Mouse (Mus musculus): ENCODE results near the gene Zxdc. TPM values are rescaled to one million over a fixed set of nuclear protein-coding genes. Genes with fewer than 3 reads are reported as not detected.

Gene Zxdc
- total RNA-seq, 2 experiments from 2014 or later, result 28.5 to 31.5 TPM

DNA sequence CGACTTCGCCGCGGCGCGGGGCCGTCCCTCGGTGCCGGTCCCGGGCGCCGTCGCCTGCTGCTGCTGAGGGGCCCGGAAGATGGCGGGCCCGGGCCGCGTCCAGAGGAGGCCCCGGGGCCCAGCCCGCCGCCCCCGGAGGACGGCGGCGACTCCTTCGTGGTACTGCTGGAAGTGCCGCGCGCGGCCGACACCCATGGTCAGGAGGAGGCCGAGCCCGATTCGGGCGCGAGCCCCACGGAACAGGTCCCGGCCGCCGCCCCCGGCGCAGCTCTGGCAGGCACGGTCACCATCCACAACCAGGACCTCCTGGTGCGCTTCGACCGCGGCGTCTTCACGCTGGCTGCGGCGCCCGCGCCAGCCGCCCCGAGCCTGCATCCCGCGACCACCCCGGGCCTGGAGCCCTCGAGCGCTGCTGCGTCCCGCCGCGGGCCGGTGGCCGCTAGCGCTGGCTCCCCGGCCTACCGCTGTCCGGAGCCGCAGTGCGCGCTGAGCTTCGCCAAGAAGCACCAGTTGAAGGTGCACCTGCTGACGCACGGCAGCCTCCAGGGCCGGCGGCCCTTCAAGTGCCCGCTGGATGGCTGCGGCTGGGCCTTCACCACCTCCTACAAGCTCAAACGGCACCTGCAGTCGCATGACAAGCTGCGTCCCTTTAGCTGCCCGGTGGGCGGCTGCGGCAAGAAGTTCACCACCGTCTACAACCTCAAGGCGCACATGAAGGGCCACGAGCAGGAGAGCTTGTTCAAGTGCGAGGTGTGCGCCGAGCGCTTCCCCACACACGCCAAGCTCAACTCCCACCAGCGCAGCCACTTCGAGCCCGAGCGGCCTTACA, 647 bp downstream of the Zxdc start:
- peak; percentile 19 to 36 for DNase-seq (ENCODE audit: extremely low spot score in 1 of 2, low spot score in 1 of 2)

DNA sequence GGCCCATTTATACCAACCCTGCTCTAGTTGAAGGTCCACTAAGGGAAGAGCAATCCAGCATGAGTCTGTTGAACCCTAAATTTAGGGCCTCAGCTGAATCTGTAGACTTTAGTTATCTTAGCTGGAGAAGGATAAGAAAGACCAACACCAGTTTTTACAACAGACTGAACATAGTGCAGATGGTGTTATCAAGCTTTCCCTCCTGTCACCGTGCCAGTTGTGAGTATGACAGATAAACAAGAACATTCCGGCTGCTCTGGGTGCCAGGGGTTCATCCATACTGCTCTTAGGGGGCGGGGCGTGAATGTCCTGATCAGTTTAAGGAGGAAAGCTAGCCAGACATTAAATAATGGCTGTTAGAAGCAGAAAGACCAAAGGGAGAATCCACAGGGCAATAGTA, 5.4 kb downstream of the Zxdc start:
- DNase-seq (ENCODE audit: extremely low spot score in 1 of 2, low spot score in 1 of 2), result peak in 1 of 2 experiments; percentile 27

DNA sequence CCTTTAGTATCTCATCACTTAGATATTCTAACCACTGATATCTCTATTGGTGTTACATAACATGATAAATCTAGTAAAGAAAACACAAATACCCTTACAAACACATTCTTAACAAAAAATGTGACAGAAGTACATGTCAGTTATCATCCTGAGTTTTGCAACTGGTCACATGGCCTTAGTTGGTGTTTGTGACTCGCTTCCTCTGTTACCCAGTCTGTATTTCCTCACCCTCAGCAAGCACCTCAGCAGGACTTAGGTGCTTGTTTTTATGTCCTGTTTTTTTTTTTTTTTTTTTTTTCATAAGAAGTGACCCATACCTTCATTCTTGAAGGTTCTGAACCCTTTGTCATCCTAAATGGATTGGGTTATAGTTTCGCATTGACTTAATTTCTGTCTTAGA, 8.4 kb downstream of the Zxdc start:
- no peak for DNase-seq (ENCODE audit: extremely low spot score in 1 of 2, low spot score in 1 of 2)

DNA sequence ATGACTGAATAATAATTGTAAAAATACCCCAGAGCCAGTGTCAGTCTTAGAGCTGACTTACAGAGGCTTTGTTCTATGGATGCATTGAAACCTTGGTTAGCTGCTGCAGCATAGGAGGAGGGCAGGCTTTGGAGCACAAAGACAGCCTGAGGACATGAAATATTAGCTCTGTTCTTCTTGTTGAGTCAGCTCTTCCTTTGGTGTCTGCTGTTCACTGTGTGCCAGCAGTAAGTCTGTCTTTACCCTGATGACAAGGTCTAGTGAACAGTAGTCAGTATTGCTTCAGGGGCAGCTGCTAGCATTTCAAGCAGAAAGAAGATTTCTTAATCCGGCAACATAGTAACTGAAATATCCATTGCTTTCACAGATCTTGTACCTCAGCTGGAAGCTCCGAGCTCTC, 12.2 kb downstream of the Zxdc start:
- no peak for DNase-seq (ENCODE audit: extremely low spot score in 1 of 2, low spot score in 1 of 2)

DNA sequence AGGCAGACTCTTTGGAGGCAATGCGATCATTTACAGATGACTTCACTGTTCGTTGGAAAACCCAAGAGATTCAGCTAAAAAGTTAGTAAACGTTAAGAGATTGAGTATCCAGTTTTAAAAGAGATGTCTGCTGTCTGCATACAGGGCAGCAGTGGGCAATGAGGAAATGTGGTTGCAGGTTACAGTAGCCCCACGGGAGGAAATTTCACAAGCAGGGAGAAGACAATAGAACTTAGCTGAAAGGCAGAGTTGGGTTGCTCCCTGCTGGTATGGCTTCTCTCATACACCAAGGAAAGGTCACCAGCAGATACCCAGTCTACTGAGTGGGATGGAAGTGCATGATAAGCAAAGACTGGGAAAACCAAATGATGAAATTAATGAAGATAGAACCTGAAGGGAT, 21.3 kb downstream of the Zxdc start:
- no peak for DNase-seq (ENCODE audit: extremely low spot score in 1 of 2, low spot score in 1 of 2)

DNA sequence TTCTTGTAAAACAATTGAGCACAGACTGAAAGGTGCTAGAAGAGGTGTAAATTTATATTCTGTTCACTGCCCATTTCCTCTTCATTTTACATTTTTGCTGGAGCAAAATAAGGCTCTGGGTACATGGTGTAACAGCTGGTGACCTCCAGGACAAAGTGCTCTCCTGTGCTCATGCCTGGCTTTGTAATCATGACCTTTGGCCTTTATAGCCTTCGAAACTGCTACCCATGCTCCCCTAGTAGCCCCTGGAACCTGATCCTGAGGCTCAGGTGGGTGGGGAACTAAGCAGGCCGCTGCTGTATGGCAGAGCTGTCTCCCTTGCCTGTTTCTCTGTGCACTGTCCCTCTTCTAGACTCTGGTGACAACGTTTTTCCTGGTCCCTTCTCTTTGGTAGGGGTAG, 24.7 kb downstream of the Zxdc start:
- no peak for DNase-seq (ENCODE audit: extremely low spot score in 1 of 2, low spot score in 1 of 2)

DNA sequence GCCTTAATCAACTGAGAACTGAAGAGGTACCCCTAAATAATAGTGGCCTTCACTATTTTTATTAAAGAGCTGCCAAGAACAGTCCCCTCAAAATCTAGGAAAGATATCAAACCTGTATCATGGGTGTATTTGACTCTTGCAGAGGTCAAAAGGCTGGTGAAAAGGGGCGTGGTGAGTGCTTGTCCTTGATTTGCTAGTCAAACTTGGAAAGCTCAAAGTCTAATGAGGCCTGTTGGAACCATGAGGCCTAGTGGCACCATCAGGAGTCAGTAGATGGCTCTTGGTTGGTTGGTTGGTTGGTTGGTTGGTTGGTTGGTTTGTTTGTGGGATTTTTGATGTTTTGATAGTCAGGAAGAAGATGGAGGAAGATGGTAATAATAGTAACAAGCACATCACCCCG, 26.5 kb downstream of the Zxdc start:
- no peak for DNase-seq (ENCODE audit: extremely low spot score in 1 of 2, low spot score in 1 of 2)

DNA sequence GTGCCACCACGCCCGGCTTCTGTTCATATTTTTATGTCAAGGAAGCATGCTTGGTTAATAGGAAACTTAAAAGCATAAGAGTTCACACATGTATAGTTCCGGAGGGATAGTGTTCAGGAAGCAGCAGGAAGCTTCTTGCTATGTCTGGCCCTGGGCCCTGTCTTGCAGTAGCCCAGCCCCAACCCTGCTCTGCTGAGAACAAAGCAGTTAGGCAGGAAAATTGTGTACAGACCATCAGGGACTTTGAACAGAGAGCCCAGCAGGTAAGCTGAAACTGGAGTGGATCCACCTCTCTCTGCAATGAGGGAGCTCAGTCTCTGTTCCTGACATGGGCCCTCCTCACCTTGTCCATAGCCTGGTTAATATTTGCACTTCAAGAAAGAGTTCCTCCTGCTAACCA, 28.0 kb downstream of the Zxdc start:
- no peak for DNase-seq (ENCODE audit: extremely low spot score in 1 of 2, low spot score in 1 of 2)

DNA sequence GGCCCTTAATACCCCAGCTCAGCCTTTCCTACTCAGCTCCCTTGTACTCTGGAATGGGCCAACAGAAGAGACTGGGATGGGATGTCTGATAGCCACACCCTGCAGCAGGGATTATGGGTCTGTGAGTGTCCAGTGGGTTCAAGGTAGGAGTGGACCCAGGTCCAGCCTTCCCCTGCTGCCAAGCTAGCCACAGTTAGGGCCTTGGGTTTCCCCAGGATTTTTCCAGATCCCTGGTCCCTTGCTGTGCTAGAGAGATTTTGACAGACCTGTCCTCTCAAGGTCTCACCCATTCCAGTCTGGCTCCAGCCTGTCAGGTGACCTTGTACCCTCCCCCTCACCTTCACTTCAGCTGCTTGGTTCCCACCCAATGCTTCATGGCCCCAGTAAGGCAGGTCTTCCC, 39.3 kb downstream of the Zxdc start:
- DNase-seq (ENCODE audit: extremely low spot score in 1 of 2, low spot score in 1 of 2), result no peak

DNA sequence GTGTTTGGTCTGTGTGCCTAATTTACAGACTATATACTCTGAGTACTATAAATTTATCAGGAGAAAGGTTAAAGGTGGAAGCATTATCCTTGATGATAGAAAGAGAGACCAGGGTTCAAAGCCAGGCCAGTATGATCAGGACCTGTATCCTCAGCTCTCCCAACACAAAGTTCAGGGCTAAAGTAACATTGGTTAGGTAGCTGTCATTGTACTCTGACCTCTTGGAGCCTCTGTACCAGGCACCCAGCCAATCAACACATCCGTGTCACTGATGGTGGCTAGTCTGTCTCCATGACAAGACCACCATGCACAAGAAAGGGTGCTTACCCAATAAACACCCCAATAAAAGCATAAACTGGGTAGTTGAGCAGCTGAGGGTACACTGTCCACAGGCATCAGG, 41.7 kb downstream of the Zxdc start:
- no peak for DNase-seq (ENCODE audit: extremely low spot score in 1 of 2, low spot score in 1 of 2)

DNA sequence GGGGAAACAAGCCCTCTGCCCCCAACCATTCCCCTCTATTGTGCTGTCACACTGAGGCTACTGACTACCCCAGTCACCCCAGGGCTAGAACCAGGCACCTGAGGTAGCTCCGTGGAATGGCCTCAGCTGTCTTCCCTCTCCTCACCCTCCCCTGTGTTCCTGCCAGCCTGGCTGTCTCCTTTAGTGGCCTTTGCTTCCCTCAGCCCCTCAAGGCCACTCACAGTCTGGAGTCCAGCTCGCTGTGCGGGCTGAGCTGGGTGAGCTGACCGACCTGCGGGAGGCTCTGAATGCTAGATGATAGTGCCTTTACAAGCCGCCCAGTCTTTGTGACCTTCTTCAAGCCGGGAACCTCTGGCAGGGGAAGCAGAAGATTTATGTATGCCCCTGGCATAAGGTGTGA, 42.6 kb downstream of the Zxdc start:
- DNase-seq (ENCODE audit: extremely low spot score in 1 of 2, low spot score in 1 of 2), result no peak

DNA sequence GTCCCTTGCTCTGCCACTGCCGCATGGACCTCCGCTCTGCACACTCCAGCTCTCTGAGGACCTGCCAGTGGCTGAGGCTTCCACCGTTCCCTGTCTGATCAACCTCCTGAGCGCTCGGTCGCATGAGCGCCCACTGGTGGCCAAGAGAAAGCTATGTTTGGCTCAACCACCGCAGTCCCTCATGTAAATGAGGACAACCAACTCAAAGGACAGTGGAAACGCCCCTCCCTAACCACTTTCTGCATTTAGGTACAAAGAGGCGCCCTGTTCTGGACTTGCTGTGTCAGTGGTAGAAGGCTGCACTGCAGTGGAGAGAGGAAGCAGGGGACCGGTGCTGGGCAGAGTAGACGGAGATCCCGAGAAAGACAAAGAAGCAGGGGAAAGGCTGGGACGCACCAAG, 53.3 kb downstream of the Zxdc start:
- peak; percentile 61 to 80 for DNase-seq (ENCODE audit: extremely low spot score in 1 of 2, low spot score in 1 of 2)

DNA sequence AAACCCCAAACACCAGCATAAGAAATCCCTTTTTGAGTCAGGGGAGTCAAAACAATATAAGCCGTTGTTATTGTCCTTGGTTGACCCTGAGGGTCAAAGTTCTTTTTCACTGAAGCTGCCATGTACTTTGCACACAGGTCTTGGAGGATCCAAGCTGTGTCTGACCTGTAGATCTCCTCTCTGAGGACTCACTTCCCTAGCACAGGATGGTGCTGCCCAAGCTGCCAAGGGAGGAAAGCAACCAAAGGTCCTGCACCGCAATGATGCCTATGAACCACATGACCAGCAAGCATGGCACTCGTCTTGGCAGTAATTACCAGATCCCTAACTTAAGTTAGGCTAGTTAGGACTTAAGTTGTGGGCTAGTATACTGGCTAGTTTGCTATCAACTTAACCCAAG, 56.1 kb downstream of the Zxdc start:
- no peak for DNase-seq (ENCODE audit: extremely low spot score in 1 of 2, low spot score in 1 of 2)

DNA sequence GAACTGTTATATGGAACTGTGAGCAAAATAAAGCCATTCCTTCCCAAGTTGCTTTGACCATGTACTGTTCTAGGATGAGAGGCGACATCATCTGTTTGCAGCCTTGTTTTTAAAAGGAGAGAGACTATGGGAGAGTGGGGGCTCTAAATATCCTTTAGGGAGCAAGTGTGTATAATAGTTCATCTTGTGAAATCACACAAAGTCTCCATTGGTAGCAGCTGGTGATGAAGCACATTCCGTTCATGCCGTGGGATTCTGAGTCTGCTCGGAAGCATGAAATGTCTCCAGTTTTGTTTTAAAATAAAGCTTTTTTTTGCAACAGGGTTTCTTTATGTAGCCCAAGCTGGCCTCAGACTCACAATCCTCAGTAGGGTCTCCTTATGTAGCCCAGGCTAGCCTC, 56.7 kb downstream of the Zxdc start:
- DNase-seq (ENCODE audit: extremely low spot score in 1 of 2, low spot score in 1 of 2), result no peak

DNA sequence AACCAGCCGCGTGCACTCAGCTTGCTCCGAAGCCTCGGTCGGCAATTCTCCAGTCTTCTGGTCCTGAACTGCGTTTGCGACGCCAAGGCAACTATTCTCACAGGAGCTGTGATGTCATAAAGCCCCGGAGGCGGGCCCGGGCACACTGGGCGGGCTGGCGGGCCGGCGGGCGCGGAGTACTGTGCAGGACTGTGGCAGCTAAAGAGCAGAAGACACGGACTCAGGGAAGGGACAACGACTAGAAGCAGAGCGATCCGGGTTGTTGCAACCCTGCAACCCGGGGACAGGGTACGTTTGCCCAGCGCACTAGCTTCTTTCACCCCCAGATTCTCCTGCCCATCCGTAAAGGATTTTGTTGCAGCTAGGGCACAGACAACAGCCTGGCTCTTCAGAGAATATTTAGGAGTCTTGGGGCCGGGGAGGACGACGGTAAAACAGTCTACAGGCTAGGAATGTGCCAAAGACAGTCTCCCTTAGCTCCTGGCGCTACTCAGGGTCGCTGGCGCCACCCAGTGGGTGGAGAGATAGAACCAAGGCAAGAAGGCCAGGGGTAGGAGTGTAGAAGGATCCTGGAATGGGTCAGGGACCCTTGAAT, 59.2 kb downstream of the Zxdc start, which contains the start of gene Cfap100:
Gene Cfap100 (minus strand): TSS at position 418 of the 595 bp plus-strand sequence.
- peak; percentile 59 to 80 for DNase-seq (ENCODE audit: extremely low spot score in 1 of 2, low spot score in 1 of 2)

DNA sequence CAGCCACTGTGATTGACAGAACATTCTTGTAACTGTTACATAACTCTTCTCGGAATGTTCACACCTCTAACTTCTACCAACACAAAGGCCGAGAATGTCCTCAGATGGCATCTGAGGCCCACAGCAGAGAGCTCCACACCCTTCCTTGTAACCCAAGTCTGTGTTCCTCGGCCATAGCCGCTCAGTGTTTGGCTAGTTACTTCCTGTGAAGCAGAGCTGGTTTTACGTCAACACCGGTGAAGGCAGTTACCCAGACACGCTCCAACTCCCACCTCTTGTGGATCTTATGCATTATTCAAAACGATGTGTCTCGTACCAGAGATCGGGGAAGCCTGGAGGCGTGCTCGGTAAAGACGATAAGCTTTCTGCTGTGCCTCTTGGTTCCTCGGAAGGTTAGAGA, 60.6 kb downstream of the Zxdc start:
- no peak for DNase-seq (ENCODE audit: extremely low spot score in 1 of 2, low spot score in 1 of 2)

DNA sequence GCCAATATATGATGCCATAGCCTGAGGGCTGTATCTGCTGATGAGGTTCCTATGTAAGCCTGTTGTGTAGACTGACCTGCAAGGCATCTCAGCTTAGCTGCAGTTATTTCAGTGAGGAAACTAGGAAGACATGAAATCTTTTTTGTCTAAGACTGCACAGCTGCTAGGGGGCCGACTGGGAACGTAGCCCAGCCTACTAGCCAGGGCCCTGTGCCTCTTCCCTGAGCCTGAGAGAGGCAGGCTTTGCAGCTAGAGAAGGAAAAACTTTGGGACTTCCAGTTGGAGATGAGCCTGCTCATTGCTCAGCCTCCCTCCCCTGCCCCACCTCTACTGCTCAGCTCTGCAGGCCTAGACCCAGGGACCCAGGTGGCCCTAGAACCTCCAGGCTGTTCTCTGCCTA, 62.2 kb downstream of the Zxdc start:
- no peak for DNase-seq (ENCODE audit: extremely low spot score in 1 of 2, low spot score in 1 of 2)

DNA sequence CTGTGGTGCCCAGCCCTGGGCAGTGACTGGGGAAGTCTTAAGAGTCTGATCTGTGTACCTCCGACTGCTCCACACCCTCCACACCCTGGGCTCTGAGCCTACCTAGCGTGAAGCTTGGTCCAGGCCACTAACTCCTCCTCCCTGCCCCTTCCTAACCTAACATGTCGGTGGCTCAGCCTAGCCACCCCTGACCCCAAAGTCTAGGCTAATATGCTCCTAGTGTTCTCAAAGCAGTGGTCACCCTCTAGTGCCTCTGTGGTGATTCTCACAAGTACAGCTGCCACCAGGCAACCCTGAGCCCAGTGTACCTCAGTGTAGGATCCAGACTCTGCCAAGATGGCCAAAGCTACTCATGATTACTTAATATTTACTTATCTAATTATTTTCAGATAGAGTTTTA, 65.4 kb downstream of the Zxdc start:
- no peak for DNase-seq (ENCODE audit: extremely low spot score in 1 of 2, low spot score in 1 of 2)

DNA sequence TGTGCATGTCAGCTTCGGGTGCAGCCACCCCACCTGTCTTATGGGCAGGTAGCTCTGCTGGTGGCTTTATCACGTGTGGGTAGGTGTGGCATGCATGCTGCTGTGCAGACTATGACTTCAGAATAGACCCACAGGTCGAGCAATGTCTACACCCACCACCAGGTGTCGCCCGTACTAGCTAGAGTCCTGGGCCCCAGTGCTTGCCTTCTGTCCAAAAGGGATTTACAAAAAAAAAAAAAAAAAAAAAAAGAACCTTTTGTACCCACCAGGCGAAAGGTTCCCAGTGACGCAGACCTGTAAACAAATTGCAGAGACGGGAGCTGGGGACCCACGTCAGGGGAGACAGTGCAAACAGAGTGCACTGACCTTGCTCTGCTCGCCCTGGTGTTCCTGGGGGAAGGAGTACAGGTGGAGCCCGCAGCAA, 65.9 kb downstream of the Zxdc start:
- DNase-seq (ENCODE audit: extremely low spot score in 1 of 2, low spot score in 1 of 2), result peak; percentile 78 to 94

DNA sequence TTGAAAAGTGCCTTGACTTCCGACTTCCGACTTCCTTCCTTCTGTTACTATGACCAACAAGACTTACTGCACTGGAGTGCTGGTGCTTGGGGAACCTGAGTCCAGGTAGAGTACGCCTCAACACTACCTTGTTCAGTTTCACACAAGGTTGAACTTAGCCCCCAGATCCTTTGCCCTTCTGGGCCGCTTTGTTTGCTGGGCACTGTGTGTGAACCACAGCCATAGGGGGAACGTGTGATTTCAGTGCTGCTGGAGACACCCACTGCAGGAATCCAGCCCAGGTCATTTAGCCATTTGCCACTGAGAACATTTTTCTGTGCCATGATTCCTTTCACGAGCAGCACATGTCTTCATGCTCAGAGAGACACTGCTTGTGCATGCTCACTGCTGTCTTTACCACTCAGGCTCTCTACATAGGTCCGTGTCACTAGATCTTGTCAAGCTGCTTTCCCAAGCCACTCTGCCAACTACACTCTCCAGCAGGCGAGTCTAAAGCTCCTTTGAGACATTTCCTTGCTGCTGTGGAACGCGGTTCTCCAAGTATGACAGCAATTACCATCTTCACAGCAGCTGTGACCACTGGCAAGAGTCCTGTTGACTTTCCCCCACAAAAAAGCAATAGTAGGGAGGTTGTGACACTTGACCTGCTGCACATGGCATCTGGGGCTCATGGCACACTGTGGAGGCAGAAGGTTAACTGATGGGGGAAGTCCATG, 67.1 kb downstream of the Zxdc start:
- DNase-seq (ENCODE audit: extremely low spot score in 1 of 2, low spot score in 1 of 2), result no peak

DNA sequence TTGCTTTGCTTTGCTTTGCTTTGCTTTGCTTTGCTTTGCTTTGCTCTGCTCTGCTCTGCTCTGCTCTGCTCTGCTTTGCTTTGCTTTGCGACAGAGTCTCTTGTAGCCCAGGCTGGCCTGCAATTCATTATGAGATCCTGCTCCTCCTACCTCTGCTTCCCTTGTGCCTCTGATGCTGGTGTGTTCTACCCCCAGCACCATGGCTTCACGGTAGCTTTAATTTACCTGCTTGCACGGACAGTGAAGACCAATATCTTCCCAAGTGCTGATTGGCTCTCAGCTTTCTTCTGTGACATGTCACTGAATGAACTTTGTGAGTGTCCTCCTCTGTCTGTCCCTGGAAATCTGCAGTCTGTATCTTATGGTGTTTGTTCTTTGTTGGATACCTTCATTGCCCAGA, 67.7 kb downstream of the Zxdc start:
- DNase-seq (ENCODE audit: extremely low spot score in 1 of 2, low spot score in 1 of 2), result no peak

DNA sequence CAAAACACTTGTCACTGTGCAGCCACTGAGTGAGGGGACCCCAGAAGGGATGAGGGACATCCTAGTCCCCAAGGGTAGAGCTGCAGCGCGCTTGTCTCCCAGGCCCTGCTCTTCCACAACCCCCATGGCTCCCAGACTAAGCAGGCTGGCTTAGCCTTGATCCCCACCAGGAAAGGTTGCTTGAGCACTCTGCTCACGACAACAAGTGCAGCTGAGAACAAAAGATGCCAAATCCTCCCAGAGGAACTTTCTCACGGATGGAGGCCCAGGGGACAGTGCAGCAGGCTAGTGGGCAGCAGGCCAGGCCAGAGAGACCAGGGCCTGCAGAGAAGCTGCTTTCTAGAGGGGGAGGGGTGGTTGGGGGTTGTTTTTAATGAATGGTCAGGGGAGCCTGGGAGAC, 77.6 kb downstream of the Zxdc start:
- no peak for DNase-seq (ENCODE audit: extremely low spot score in 1 of 2, low spot score in 1 of 2)

All from layer of hippocampus, postnatal 25 days (tissue).